Mouse (Mus musculus) frontal cortex, postnatal 36 days (tissue): ENCODE data around the gene Nr2e1.

Source experiments
- DNase-seq, 2 experiments: peaks; one replicate each; pipeline ENCODE4 v3.0.0; 2022; ENCODE audit warnings: low spot score in 2 of 2

Gene Nr2e1

DNA sequence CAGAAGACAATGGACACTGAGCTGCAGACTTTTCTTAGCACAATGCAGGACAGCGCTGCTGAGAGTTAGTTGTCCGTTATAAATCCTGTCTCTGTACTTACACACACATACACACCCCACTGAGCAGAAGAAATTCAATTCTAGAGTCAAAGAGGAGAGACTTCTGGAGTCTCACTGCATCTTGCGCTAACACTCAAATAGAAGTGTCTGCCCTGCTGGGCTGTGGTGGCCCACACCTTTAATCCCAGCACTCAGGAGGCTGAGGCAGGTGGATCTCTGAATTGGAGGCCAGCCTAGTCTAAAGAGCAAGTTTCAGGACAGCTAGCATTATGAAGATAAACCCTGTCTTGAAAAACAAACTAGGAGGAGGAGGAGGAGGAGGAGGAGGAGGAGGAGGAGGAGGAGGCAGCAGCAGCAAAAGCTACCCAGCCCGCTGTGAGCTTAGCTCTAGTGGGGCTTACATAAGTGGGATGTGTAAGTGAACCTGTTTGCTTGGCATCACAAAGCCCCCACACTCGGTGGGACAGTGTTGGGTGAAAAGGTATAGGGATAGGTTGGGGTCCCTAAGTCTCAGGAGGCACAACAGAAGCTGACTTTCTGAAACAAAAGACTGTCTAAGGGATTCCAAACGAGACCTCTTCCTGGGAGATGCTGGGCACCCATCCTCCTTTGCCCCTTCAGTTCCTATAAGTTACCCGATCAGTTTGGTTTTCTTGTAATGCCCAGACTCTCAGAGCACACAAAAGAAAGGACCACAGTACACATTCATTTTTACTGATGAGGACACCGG, 4.7 kb upstream of the Nr2e1 start:
- no peak for DNase-seq

DNA sequence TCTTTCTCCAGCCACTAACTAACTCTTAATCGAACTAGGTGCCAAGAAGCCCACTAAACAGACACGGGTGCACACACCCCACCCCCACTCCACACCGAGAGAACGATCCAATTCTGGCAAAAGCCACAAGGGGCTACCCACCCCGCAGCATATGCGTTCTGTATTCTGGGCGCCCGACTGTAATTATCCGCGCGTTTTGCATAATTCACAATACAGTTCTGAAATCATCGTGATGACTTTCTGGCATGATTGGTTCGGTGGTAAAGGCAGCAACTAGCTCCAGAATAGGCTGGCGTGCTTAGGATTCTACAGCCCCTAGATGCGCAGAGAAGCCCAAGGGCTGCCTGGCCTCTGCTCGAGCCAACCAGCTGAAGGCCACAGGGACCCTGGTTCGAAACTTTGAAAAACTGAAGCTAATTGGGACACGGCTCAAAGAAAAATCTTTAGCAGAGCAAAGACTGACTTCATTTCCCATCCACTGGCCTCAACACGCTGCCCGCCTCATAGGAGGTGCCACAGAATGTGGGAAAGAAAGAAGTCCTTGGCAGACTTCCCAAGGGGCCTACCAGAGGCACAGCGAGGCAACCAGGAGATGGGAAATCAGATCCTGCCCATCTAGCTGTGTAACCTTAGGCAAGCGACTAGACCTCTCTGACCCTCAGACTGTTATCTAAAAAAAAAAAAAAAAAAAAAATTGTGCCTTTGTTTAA, 2.3 kb upstream of the Nr2e1 start:
- no peak for DNase-seq

DNA sequence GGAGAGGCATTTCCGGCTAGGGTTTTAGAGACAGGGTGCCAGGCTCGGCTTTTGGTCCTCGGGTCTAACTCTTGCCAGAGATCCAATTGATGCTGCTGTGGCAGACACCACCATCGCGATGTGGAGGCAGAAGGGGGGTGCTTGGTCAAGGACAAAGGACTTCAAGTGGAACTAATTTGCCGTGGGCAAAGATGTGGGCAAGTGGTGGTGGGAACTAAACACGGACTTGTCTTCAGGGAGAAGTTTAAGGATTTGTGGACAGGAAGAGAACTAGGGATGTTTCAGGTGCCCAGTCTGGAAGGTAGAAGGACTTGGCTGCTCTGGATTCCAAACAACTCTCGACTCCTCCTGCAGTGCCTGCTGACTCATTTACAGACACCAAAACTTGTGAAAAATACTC, 1.7 kb upstream of the Nr2e1 start:
- DNase-seq: no peak

DNA sequence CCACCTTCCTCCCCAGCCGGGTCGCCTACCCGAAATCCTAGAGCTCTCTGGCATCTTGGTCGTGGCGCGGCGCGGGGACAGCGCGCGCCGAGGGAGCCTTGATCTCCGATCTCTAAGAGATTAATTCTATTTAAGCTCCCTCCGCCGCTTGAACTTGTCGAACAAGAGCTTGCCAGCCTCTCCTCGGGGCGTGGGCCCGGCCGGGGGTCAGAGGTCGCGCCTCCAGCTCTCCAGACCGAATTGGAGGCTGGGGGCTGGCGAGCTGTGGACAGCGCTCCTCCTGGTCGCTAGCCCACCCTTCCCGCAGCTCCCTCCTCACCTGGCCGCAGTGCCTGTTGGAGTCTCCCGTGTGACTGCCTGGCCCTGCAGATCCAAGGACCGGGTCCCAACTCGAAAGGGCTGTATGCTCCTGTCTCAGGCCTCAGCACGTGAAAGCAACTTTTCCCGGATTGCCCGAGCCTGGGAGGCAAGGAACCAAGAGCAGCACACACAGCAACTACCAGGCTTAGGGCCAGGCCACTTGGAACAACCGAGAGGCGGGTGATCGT, 1.1 kb upstream of the Nr2e1 start:
- DNase-seq: peak in 1 of 2 experiments; percentile 17

GRCm38 (mm10) chr10:42583902-42584435, 537 bp upstream of the Nr2e1 start:
- DNase-seq: peak in 1 of 2 experiments; percentile 26

DNA sequence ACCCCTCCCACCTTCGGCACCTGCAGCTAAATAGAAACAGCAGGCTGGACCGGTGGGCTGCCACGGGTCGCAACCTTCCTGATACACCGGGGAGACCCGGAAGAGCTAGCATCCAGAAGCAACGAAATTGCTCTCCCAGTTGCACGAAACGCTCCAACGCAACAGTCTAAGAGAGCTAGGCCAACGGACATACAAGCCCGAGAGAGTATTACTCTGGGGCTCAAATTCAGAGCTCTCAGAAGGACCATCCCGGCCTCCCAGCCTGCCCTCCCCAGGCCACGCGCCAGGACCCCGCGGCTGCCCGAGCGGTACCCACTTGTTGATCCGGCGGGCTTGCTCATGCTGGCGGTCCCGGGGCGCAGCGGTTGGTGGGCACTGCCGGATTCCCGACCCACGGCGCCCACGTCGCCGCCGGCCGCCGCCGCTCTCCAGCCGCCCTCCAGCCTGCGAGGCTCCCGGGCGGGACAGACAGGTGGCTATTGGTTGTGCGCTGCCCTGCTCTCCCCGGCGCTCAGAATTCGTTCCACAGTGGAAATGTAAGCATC, 794 bp downstream of the Nr2e1 start:
- peak in 1 of 2 experiments; percentile 28 for DNase-seq

GRCm38 (mm10) chr10:42581694-42582565, 1.5 kb downstream of the Nr2e1 start:
- DNase-seq: no peak

DNA sequence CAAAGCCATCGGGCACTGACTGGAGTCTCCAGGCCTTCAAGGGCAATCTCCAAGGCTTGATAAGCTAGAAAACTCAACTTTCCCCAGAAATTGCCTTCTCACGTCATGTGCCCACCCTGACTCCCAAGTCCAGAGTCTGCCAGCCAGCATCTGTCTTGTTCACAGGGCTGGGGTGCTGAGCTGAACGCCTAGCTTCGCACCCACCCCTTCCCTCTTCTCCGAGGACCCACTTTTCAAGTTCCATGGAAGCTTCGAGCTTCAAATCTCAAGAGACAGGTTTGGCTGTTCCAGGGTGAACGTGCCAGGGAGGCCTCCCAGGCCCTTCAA, 2.5 kb downstream of the Nr2e1 start:
- no peak for DNase-seq

DNA sequence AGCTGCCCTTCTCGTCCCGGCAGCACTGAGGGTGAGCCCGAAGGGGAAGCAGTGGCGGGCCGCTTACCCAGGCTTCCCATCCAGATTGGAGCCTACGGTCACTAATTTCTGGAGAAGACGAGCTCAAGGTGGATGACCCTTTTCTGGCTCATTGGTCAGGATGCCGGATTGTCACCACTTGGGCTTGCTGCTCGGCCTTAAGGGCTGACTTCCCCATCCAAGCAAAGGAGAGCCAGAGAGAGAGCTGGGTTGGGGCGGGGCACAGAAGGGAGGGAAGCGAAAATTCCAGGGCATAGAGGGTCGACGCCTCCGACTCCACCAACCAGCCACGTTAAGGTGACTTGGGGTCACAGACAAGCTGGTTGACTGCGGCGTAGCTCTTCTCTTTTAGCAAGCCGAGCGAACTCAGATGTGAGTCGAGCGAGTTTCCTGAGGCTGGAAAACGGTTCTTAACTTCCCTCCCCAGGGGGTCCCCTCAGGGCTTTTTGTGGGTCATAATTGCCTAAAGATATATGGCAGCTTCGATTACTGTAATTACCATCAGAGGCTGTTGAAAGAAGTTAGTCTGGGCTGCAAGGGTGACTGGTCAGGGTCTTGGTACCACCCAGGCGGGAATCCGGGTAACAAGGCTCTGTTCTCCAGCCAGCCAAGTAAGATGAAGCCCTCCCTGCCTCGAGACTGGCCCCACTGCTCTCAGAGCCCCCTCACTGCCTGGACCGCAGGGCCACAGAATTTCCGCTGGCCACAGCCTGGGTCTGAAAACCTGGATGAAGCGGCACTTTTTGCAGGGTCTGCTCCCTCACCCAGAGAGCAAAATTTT, 3.1 kb downstream of the Nr2e1 start:
- no peak for DNase-seq

GRCm38 (mm10) chr10:42579475-42580130, 3.8 kb downstream of the Nr2e1 start:
- no peak for DNase-seq

GRCm38 (mm10) chr10:42578698-42579474, 4.5 kb downstream of the Nr2e1 start:
- no peak for DNase-seq

- DNase-seq: no peak
These were observed 5.2 kb downstream of the Nr2e1 start for GRCm38 (mm10) chr10:42578281-42578675.

DNA sequence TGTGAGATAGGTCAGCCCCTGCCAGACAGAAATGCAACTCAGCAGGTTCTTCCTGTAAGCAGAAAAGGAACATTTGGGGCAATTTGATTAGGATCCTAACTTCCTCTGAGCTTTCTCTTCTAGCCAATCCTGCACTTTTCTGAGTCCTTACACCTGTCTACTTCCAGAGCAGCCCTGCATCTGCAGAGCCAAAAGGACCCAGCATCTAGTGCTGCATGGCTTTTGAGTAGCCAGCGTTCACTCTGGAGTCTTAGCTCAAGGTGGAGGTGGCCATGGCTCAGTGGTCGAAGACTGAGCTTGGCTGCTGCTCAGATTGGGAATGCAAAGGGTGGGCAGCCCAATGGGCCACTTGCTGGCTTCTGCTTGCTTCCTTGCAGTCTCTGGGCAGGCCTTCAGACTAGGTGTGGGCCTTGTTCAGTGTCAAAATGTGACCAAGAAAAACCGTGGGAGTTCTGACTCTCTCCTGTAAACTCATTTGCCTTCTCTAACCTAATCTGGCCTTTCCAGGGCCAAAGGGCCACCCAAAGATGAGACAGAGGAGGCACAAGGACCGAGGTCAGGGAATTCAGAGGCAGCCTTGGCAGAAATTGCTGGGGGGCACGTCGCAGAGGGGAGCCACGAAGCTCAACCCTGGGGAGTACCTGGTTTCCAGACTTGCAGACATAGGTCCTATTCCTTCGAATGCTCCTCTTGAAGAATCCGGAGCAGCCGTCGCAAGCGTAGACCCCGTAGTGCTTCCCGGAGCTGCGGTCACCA, 5.7 kb downstream of the Nr2e1 start:
- DNase-seq: no peak

DNA sequence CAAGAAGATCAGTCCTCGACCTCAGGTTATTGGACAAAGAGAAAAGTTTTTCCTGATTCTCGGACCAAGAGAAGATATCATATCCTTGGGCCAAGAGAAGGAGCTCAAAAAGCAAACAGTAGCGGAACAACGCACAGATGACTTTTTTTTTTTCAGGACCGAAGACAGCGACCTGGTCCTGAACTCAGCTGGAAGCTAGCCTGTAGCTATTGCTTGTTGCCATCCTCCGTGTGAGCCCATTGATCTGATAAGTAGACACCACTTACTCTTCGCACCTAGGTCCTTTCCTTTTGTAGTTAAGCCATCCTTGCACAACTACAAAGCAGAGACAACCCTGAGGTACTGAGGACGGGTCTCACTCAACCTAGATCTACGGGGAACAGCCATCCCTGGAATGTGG, 8.8 kb downstream of the Nr2e1 start:
- no peak for DNase-seq

DNA sequence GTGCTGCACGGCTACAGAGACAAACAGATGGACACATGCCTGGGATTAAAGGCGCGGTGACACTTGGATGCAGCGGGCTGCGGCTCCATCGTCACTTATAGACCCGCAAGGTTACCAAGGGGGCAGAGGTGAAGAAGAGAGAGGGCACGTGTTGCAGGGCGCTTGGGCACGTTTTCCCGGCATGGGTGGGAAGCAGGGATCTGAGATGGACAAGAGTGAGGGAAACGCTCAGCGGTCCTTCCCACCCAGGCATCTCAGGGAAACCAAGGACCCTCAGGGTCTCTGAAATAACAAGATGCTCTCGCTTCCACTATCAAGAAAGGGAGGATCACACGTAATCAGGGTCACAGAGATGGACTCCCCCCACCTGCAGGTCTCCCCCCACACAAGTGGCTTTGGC, 10.5 kb downstream of the Nr2e1 start:
- DNase-seq: no peak

GRCm38 (mm10) chr10:42572567-42572966, 10.9 kb downstream of the Nr2e1 start:
- DNase-seq: no peak

GRCm38 (mm10) chr10:42562272-42562671, 21.2 kb downstream of the Nr2e1 start:
- no peak for DNase-seq

DNA sequence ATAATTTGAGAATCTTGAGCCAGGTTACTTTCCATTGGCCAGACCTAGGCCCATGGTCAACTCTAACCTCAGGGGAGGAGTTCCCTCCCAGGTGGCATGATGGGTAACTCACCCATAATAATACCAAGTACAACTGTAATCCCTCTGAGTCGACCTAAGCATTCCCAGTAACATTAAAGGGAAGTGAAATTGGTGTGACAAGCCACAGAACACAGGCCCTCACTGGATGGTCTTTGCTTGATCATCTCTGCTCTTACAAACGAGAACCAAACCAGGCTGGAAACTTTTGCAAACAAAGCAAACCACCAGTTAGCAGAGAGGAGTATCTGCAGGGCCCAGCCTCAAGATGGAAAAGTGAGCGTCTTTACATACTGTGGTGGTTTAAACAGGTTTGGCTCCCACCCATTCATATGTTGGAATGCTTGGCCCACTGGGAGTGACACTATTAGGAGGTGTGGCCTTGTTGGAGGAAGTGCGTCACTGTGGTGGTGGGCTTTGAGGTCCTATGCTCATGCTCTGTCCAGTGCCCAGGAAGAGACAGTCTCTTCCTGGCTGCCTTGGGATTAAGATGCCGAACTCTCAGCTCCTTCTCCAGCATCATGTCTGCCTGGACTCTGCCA, 23.7 kb downstream of the Nr2e1 start:
- no peak for DNase-seq
